Mouse (Mus musculus) heart, embryonic 10.5 days (tissue): ENCODE results near the gene Arhgap40. TPM values are rescaled to one million over a fixed set of nuclear protein-coding genes. Genes with fewer than 3 reads are reported as not detected.

Source experiments
- DNase-seq: peaks from one replicate; pipeline ENCODE4 v3.0.0-alpha.2; 2017; ENCODE audit warnings: low spot score
- H3K27ac ChIP-seq: fragments of 300-500 bp; sonication (generic); 2 replicates; pipeline ENCODE4 v1.5.1; 2016; ENCODE audit warnings: mild to moderate bottlenecking
- H3K27me3 ChIP-seq: fragments of 300-500 bp; sonication (generic); 2 replicates; pipeline ENCODE4 v1.6.1; 2016; ENCODE audit warnings: mild to moderate bottlenecking; ENCODE audit not compliant: poor library complexity, insufficient read depth, severe bottlenecking
- H3K36me3 ChIP-seq: fragments of 300-500 bp; sonication (generic); 2 replicates; pipeline ENCODE4 v1.6.1; 2016; ENCODE audit warnings: mild to moderate bottlenecking, moderate library complexity
- H3K4me1 ChIP-seq: fragments of 300-500 bp; sonication (generic); 2 replicates; pipeline ENCODE4 v1.6.1; 2016; ENCODE audit warnings: mild to moderate bottlenecking
- H3K4me3 ChIP-seq: fragments of 300-500 bp; sonication (generic); 2 replicates; pipeline ENCODE4 v1.5.1; 2016; ENCODE audit warnings: mild to moderate bottlenecking, moderate library complexity
- H3K9me3 ChIP-seq: fragments of 300-500 bp; sonication (generic); 2 replicates; pipeline ENCODE4 v1.6.1; 2016; ENCODE audit warnings: mild to moderate bottlenecking, moderate library complexity
- WGBS: fragments of 180-500 bp; shearing (Covaris S2); methylation state at CpG from one replicate; pipeline ENCODE4 v1.1.7; 2016; 5-methylcytosine and 5-hydroxymethylcytosine counted together
- polyA plus RNA-seq: library from polyadenylated mRNA; unstranded; fragments of >200 nt; fragmentation: Nextera tagmentation; extraction: Ambion mirVana; gene quantifications from 2 replicates; pipeline ENCODE4 v1.2.1, GENCODE M21; 2016

Arhgap40 gene
- polyA plus RNA-seq, 1 experiment from 2014 or later = not detected

- Histone ChIP-seq H3K27ac (no peak overlapping the region), H3K4me1 (0 out of 2 replicates have a peak, but pooled peaks cover 8% of the 10 kb centered on the region), H3K27me3 (peaks cover 54% of the 10 kb centered on the region), H3K9me3 (no peaks in the 10 kb centered on the region), H3K4me3 (no peak overlapping the region), H3K36me3 (no peaks in the 10 kb centered on the region)
- WGBS = 3% methylated on average over 12 of the region's 12 CpGs
- peak; percentile 88 for DNase-seq
Measured at GRCm38 (mm10) chr2:158595103-158595502, 82.5 kb downstream of the Arhgap40 start.

- H3K4me3 ChIP-seq = no peak overlapping the region
- no peak for DNase-seq
- no peaks in the 10 kb centered on the region for H3K36me3 ChIP-seq
- no peaks in the 10 kb centered on the region for H3K9me3 ChIP-seq
- 0 out of 2 replicates have a peak, but pooled peaks cover 8% of the 10 kb centered on the region for H3K4me1 ChIP-seq
- WGBS = 29% methylated on average over 7 of the region's 7 CpGs
- H3K27ac ChIP-seq = no peak overlapping the region
- peaks cover 58% of the 10 kb centered on the region for H3K27me3 ChIP-seq
Measured at GRCm38 (mm10) chr2:158595577-158595976, 83.0 kb downstream of the Arhgap40 start.

- no peak overlapping the region for H3K27ac ChIP-seq
- no peak overlapping the region for H3K4me3 ChIP-seq
- peaks cover 64% of the 10 kb centered on the region for H3K27me3 ChIP-seq
- H3K4me1 ChIP-seq = 0 out of 2 replicates have a peak, but pooled peaks cover 8% of the 10 kb centered on the region
- H3K9me3 ChIP-seq = no peaks in the 10 kb centered on the region
- DNase-seq = no peak
- H3K36me3 ChIP-seq = no peaks in the 10 kb centered on the region
- WGBS = 68% methylated on average over 1 of the region's 1 CpGs
Measured at GRCm38 (mm10) chr2:158596803-158597202, 84.2 kb downstream of the Arhgap40 start.

Other genes starting within 250 kb of the Arhgap40 start
- gene Lbp, start 206.3 kb upstream of the Arhgap40 start, polyA plus RNA-seq = 5.4 and 5.5 TPM in 2 replicates
- 1.7 and 6.7 TPM in 2 replicates for gene Snhg11, start 137.2 kb upstream of the Arhgap40 start, polyA plus RNA-seq
- 11.8 and 12.6 TPM in 2 replicates for gene Ralgapb, start 102.9 kb upstream of the Arhgap40 start, polyA plus RNA-seq
- gene Adig, start 10.2 kb upstream of the Arhgap40 start, polyA plus RNA-seq = not detected in 2 replicates
- gene Slc32a1, start 98.0 kb downstream of the Arhgap40 start, polyA plus RNA-seq = not detected in 2 replicates
- 8.5 and 12.7 TPM in 2 replicates for gene Actr5, start 112.1 kb downstream of the Arhgap40 start, polyA plus RNA-seq
- gene Ppp1r16b, start 152.6 kb downstream of the Arhgap40 start, polyA plus RNA-seq = 4.1 and 4.7 TPM in 2 replicates